Mouse (Mus musculus) hindbrain, embryonic 16.5 days (tissue): ENCODE measurements around the gene Trub2. TPM values are rescaled to one million over a fixed set of nuclear protein-coding genes. Genes with fewer than 3 reads are reported as not detected.

Experiments used
- ATAC-seq: fragments of 200-750 bp; cut with Nextera tagmentation; 2 replicates; pipeline ENCODE4 v1.8.0; 2017; ENCODE audit warnings: moderate TSS enrichment, moderate library complexity
- H3K27ac ChIP-seq: fragments of 300-500 bp; sonication (generic); 2 replicates; pipeline ENCODE4 v1.5.1; 2014; ENCODE audit warnings: low read depth, mild to moderate bottlenecking, control low read depth, low read length, moderate library complexity
- H3K27me3 ChIP-seq: fragments of 300-500 bp; sonication (generic); replicated peaks from 2 replicates; pipeline ENCODE4 v1.6.1; 2014; ENCODE audit warnings: low read length; ENCODE audit not compliant: control insufficient read depth, insufficient read depth
- H3K36me3 ChIP-seq: fragments of 300-500 bp; sonication (generic); 2 replicates; pipeline ENCODE4 v1.6.1; 2014; ENCODE audit warnings: mild to moderate bottlenecking, low read length, moderate library complexity, mixed read lengths; ENCODE audit not compliant: control insufficient read depth, insufficient read depth
- H3K4me1 ChIP-seq: fragments of 300-500 bp; sonication (generic); 2 replicates; pipeline ENCODE4 v1.6.1; 2014; ENCODE audit warnings: low read depth, low read length; ENCODE audit not compliant: control insufficient read depth, insufficient read depth
- H3K4me2 ChIP-seq: fragments of 300-500 bp; sonication (generic); 2 replicates; pipeline ENCODE4 v1.6.1; 2014; ENCODE audit warnings: mild to moderate bottlenecking, low read length, control low read depth, moderate library complexity
- H3K4me3 ChIP-seq: fragments of 300-500 bp; sonication (generic); 2 replicates; pipeline ENCODE4 v1.5.1; 2014; ENCODE audit warnings: mild to moderate bottlenecking, low read length, control low read depth, moderate library complexity
- H3K9ac ChIP-seq: fragments of 300-500 bp; sonication (generic); 2 replicates; pipeline ENCODE4 v1.6.1; 2014; ENCODE audit warnings: low read depth, mild to moderate bottlenecking, control low read depth, low read length, moderate library complexity
- H3K9me3 ChIP-seq: fragments of 300-500 bp; sonication (generic); 2 replicates; pipeline ENCODE4 v1.6.1; 2014; ENCODE audit warnings: mild to moderate bottlenecking, low read length, moderate library complexity; ENCODE audit not compliant: control insufficient read depth
- WGBS: fragments of 180-500 bp; shearing (Covaris S2); extraction: QIAGEN DNeasy Blood & Tissue Kit; methylation state at CpG from one replicate; pipeline ENCODE4 v1.1.7; 2014; 5-methylcytosine and 5-hydroxymethylcytosine counted together
- polyA plus RNA-seq: library from polyadenylated mRNA; unstranded; fragments of >200 nt; fragmentation: Nextera tagmentation; extraction: Ambion mirVana; gene quantifications from 2 replicates; pipeline ENCODE4 v1.2.1, GENCODE M21; 2015

Gene Trub2
- polyA plus RNA-seq, 1 experiment from 2014 or later, result 32.5 TPM

- Histone ChIP-seq H3K27me3 (no peaks in the 10 kb centered on the region), H3K9me3 (no peaks in the 10 kb centered on the region), H3K9ac (peak overlapping the region; percentile 5; the same call in 1 of the 2 replicates), H3K27ac (peak overlapping the region; percentile 90), H3K4me2 (peak overlapping the region; percentile 80; the same call in 1 of the 2 replicates), H3K4me1 (peaks cover 10% of the 10 kb centered on the region), H3K36me3 (peaks cover 17% of the 10 kb centered on the region), H3K4me3 (no peak overlapping the region)
- WGBS, result 0% methylated on average over 2 of the region's 2 CpGs
- no peak for ATAC-seq
Measured at GRCm38 (mm10) chr2:29819363-29819762, 31.1 kb upstream of the Trub2 start.

DNA sequence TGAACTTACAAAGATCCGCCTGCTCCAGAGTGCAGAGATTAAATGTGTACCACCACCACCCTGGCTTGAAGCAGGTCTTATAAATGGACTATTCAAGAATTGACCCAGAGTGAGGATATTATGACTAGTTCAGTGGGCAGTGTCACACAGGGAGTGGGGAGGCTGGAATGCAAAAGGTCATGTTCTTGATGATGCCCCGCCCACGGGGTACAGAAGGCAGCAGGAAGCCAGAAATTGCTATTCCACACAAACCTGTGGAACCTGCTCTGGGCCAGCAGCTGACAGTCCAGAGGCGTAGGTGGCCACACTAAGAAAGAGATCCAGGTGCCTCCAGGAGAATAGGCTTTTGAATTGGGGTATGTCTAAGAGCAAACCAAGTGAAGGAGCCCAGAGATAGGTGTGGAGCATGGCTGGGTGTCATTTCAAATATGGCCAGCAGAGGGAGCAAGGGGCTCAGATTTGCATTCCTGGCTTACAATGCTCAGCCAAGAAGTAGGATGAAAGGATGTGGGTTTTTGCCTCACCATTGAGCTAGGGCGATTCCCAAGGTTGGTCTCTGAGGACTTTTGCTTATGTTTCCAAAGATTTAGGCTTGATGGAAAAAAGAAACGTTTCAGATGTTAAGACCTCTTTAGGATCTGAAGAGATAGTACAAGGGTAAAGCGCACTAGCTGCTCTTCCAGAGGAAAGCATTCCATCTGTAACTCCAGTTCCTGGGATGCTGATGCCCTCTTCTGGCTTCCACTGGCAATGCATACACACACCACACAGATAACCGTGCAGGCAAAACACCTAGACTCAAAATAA lies 29.3 kb upstream of the Trub2 start:
- H3K9ac ChIP-seq, result no peak overlapping the region
- peak; percentile 77 for ATAC-seq
- H3K4me2 ChIP-seq, result peak overlapping the region; percentile 47
- H3K27me3 ChIP-seq, result no peaks in the 10 kb centered on the region
- no peaks in the 10 kb centered on the region for H3K9me3 ChIP-seq
- peaks cover 31% of the 10 kb centered on the region for H3K36me3 ChIP-seq
- H3K4me3 ChIP-seq, result no peak overlapping the region
- peaks cover 10% of the 10 kb centered on the region for H3K4me1 ChIP-seq
- H3K27ac ChIP-seq, result peak overlapping the region; percentile 68
- 32% methylated on average over 8 of the region's 8 CpGs for WGBS

DNA sequence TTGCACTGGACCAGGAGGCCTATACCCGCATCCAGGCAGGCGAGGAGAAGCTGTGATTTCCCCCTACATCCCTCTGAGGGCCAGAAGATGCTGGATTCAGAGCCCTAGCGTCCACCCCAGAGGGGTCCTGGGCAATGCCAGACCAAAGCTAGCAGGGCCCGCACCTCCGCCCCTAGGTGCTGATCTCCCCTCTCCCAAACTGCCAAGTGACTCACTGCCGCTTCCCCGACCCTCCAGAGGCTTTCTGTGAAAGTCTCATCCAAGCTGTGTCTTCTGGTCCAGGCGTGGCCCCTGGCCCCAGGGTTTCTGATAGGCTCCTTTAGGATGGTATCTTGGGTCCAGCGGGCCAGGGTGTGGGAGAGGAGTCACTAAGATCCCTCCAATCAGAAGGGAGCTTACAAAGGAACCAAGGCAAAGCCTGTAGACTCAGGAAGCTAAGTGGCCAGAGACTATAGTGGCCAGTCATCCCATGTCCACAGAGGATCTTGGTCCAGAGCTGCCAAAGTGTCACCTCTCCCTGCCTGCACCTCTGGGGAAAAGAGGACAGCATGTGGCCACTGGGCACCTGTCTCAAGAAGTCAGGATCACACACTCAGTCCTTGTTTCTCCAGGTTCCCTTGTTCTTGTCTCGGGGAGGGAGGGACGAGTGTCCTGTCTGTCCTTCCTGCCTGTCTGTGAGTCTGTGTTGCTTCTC lies 27.5 kb upstream of the Trub2 start:
- H3K9me3 ChIP-seq, result no peaks in the 10 kb centered on the region
- WGBS, result 92% methylated on average over 11 of the region's 11 CpGs
- H3K27ac ChIP-seq, result no peak overlapping the region
- peaks cover 10% of the 10 kb centered on the region for H3K4me1 ChIP-seq
- H3K4me2 ChIP-seq, result no peak overlapping the region
- no peak for ATAC-seq
- H3K4me3 ChIP-seq, result no peak overlapping the region
- no peak overlapping the region for H3K9ac ChIP-seq
- H3K27me3 ChIP-seq, result no peaks in the 10 kb centered on the region
- H3K36me3 ChIP-seq, result peaks cover 39% of the 10 kb centered on the region

GRCm38 (mm10) chr2:29803400-29803831 lies 15.1 kb upstream of the Trub2 start:
- H3K27ac ChIP-seq, result peak overlapping the region; percentile 89
- peak overlapping the region; percentile 77 for H3K4me3 ChIP-seq
- 18% methylated on average over 6 of the region's 6 CpGs for WGBS
- peaks cover 15% of the 10 kb centered on the region for H3K4me1 ChIP-seq
- peaks cover 42% of the 10 kb centered on the region for H3K36me3 ChIP-seq
- H3K9ac ChIP-seq, result peak overlapping the region; percentile 84
- peak; percentile 17; the same call in 1 of the 2 replicates for ATAC-seq
- peak overlapping the region; percentile 62 for H3K4me2 ChIP-seq
- no peaks in the 10 kb centered on the region for H3K27me3 ChIP-seq
- H3K9me3 ChIP-seq, result no peaks in the 10 kb centered on the region

- H3K9ac ChIP-seq, result peak overlapping the region; percentile 84
- no peaks in the 10 kb centered on the region for H3K9me3 ChIP-seq
- peak overlapping the region; percentile 77 for H3K4me3 ChIP-seq
- peaks cover 15% of the 10 kb centered on the region for H3K4me1 ChIP-seq
- peak overlapping the region; percentile 89 for H3K27ac ChIP-seq
- WGBS, result under 1% methylated on average over 36 of the region's 39 CpGs
- no peaks in the 10 kb centered on the region for H3K27me3 ChIP-seq
- ATAC-seq, result peak; percentile 86
- peaks cover 37% of the 10 kb centered on the region for H3K36me3 ChIP-seq
- H3K4me2 ChIP-seq, result peak overlapping the region; percentile 62
Measured at GRCm38 (mm10) chr2:29802827-29803201, 14.5 kb upstream of the Trub2 start.

DNA sequence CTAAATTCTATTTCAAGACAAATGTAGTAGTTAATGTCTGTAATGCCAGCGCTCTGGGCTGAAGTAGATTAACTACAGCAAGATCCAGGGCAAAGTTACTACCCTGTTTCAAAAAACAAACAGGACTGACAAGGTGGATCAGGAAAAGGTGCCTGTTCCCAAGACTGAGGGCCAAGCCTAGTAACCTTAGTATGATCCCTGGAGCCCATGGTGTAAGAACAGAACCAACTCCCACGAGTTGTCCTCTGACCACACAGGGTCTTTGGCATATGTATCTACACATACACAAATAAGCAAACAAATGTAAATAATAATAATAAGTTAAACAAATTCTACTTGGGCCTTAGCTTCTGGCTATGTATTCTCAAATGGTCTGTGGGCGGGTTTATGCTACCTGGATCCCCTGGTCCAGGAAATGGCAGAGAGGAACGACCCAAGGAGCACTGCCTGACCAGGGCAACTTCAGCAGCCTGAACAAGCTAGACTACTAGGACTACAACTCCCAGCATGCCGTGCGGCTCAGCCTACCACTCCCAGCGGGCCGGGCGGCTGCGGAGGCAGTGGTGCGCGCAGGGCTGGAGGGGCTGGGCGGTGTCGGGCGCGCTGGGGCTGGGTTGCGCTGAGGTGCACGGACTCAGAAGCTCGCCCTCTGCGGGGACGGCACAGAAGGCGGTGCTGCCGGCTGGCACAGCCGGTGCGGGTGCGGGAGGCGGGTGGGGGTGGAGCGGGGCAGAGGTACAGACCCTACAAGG lies 13.9 kb upstream of the Trub2 start, which contains the start of gene Slc27a4:
TSS of gene Slc27a4 (plus strand) at position 560 of the 752 bp plus-strand sequence.
- WGBS, result 6% methylated on average over 24 of the region's 28 CpGs
- Histone ChIP-seq H3K4me2 (peak within 1 kb of the TSS; percentile 62), H3K36me3 (peaks cover 31% of the 10 kb centered on the region), H3K4me3 (peak within 1 kb of the TSS; percentile 77), H3K4me1 (peaks cover 15% of the 10 kb centered on the region), H3K9ac (peak within 1 kb of the TSS; percentile 84), H3K9me3 (no peaks in the 10 kb centered on the region), H3K27ac (peak within 1 kb of the TSS; percentile 89), H3K27me3 (no peaks in the 10 kb centered on the region)
- peak; percentile 98 for ATAC-seq

DNA sequence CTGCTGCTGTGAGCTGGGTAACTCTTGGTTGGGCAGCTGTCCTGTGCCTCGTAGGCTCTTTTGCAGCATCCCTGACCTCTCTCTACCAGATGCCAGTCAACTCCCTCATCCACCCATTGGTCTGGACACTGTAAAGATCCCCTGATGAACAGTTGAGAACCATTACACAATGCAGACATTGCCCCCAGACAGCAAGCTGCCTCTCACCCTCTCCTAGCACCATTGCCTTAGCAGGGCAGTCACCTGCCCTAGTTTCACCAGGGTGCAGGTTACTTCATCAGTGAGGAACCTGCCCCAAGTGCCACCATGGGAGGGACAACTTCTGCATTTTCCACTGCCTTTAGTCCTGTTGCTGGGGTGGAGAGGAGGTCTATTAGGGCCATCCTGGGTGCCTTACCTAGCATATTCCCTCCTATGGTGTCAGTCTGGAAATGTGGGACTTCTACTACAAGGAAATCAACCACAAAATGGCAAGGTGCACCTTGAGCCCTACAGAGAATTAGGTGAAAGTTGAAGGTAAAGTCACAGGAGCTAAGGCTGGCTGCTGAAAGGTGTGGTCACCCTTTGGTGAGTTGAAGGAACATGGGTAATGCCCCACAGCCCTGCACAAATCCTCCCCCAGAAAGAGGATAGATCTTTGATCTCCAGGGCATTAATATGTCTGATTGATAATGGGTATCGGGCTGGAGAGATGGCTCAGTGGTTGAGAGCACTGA lies 4.6 kb upstream of the Trub2 start:
- H3K4me3 ChIP-seq, result no peak overlapping the region
- H3K4me2 ChIP-seq, result no peak overlapping the region
- H3K36me3 ChIP-seq, result peaks cover 20% of the 10 kb centered on the region
- H3K27ac ChIP-seq, result no peak overlapping the region
- H3K4me1 ChIP-seq, result peaks cover 7% of the 10 kb centered on the region
- H3K9me3 ChIP-seq, result no peaks in the 10 kb centered on the region
- no peak for ATAC-seq
- H3K27me3 ChIP-seq, result no peaks in the 10 kb centered on the region
- no peak overlapping the region for H3K9ac ChIP-seq
- WGBS, result 95% methylated on average over 2 of the region's 2 CpGs

DNA sequence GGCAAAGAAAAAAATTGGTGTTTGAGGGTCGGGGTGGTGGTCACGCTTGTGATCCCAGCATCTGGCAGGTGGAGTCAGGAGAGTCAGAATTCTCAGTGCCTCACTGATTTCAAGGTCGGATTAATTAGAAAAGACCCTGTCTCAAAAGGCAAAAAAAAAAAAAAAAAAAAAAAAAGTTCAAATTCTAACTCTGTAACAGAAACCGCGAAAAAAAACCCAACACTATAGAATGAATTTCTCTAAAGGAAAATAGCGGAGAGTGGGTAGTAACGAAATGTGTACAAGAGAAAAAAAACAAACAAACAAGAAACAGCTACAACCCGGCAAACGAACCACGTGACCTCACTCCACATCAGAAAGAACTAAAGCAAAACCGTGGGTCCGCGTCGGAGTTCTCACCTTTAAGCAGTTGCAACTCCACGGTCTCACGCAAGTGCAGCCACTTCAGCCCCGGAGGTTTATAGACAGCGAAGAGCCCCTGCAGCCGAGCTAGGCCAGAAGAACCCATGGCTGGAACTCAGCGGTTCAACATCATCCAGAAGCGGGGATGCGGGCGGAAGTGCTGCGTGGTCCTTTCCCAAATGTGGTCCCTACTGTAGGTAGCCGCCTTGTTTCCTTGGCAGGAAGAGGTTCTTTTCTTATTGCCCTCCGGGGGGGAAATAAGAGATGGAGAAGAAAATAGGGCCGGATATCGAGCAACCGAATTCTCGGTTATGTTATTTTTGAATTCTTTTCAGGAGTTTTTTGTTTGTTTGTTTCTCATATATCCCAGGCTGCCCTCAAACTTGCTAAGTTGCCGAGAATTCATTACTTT lies 991 bp downstream of the Trub2 start, which contains the start of gene Coq4:
TSS of gene Coq4 (plus strand) at position 390 of the 814 bp plus-strand sequence.
- no peaks in the 10 kb centered on the region for H3K9me3 ChIP-seq
- peaks cover 15% of the 10 kb centered on the region for H3K4me1 ChIP-seq
- no peaks in the 10 kb centered on the region for H3K27me3 ChIP-seq
- WGBS, result 2% methylated on average over 31 of the region's 31 CpGs
- peak within 1 kb of the TSS; percentile 57 for H3K4me3 ChIP-seq
- H3K9ac ChIP-seq, result peak within 1 kb of the TSS; percentile 74
- peak within 1 kb of the TSS; percentile 60 for H3K27ac ChIP-seq
- H3K36me3 ChIP-seq, result peaks cover 28% of the 10 kb centered on the region
- peak within 1 kb of the TSS; percentile 64 for H3K4me2 ChIP-seq
- ATAC-seq, result peak; percentile 86
